Mouse (Mus musculus) adrenal gland, postnatal 14 days (tissue): Measurements from ENCODE around the gene Stk25. TPM values are rescaled to one million over a fixed set of nuclear protein-coding genes. Genes with fewer than 3 reads are reported as not detected.

Experiments used
- DNase-seq: peaks from one replicate; pipeline ENCODE4 v3.0.0; 2021; ENCODE audit warnings: mixed read lengths
- total RNA-seq: library from RNA; stranded (reverse); gene quantifications from 2 replicates; pipeline ENCODE4 v1.2.3, GENCODE M21; 2021

Gene Stk25
- total RNA-seq, 1 experiment from 2014 or later, result 101 TPM

DNA sequence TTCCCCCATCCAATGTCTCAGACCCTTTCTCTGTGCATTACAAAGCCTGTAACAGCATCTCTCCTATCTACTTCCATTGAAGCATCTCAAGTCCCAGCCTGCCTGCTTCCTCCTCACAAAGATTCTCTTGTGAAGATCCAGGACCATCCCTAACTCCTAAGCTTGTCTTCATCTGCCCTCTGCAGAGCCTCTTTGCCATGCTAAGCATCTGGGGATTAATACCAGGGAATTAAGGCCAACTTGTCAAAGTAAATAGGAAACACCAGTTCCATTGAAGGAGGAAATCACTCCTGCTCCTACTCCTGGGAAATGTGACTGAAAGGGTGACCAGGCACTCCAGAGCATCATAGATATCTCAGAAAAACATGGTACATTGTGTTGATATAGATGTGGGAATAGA, 11.5 kb upstream of the Stk25 start:
- DNase-seq, result no peak

DNA sequence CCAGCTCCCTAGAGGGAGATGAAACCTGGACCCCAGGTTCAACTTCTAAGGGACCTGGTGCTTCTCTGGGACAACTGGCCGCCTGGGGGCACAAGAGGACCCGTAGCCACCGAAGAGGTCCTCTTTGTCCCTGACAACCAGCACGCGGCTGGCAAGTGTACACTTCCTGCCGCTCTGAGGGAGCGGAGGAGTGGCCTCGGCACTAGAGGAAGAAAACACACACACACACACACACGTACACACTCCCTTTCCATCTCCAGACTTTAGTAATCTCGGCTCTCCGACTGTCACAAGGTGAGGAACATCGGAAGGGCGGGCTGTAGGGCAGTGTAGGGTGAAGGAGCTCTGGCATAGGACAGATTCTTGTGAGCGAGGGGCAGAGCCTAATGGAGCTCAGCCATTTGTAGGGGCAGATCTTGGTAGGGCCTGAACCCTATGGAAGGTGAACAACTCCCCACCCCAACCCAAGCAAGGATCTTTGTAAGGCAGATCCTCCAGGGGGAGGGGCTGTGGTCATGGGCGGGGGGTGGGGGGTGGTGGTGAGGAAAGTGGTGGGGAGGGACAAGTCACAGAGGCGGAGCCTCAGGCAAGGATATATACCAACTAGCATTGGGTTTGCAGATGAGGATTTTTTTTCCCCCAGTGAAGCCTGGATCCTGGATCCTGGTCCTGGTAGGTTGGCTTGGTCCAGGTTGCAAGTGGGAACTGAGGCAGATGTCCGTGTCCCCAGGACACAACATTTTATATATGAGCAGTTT, 10.5 kb upstream of the Stk25 start:
- DNase-seq, result peak; percentile 91

DNA sequence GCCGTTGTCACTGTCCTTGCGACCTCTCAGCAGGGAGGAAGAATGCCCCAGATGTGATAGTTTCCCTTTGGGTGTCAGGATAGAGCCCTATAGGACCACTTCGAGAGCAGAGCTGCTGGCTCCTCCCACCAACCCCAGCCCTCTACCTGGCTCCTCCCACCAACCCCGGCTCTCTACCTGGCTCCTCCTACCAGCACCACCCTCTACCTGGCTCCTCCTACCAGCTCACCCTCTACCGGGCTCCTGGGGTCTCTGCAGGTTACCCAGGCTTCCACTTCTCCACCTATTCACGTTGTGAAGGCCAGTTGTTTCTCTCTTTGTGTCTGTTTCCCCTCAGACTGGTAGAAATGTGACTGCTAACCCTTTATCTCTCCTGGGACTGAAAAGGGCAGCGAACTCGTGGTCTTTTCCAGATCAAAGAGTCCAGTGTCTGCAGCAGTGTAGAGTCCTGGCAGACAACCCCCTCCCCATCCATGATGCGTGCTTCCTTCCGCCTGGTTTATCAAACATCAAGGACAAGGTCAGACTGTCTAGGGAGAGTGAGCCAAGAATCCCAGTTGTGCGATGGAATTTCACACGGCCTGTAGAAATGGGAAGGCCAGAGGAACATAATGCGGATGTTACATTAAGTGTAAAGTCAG, 9.4 kb upstream of the Stk25 start:
- DNase-seq, result peak; percentile 77

DNA sequence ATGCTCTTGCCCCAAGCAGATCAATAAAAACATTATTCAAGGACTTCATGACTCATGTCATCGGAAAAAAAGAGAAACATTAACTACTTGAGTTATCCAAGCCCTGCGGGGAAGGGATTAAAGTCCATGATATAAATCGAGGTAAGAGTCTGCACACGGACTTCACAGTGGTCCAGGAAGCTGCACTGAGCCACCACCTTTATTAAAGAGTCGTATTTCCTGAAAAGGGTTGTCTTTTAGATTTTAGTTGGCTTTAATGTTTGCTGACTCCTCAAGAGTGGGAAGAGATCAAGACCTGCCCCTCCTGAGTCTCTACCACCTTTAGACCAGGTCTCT, 1.5 kb downstream of the Stk25 start:
- DNase-seq, result no peak

DNA sequence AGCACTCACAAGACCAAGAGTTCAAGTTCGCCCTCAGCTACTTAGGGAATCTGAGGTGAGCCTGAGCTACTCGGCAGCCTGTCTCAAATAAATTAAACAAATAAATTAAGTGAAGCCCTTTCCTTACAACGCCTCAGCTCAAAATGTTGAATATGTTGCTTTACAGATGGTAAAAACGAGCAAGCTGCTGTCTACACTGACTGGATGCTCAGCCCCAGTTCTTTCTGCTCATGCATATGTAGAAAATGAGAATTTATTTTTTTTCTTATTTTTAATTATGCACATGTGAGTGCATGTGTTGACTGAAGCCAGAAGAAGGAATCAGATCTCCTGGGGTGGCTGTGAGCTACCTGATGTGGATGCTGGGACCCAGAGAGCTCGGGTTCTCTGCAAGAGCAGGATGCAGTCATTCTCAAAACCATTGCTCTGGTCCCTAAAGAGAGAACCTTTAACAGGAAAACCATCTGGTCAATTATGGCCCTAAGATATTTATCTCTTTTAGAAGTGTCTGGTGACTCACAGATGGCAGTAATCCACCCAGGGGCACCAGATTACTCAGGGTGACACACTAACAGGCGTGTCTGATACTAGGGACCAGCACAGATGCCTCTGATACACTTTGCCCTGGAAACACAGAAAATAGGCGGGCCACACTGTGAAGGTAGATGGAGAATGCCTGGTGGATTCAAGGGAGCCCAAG, 2.0 kb downstream of the Stk25 start:
- no peak for DNase-seq

DNA sequence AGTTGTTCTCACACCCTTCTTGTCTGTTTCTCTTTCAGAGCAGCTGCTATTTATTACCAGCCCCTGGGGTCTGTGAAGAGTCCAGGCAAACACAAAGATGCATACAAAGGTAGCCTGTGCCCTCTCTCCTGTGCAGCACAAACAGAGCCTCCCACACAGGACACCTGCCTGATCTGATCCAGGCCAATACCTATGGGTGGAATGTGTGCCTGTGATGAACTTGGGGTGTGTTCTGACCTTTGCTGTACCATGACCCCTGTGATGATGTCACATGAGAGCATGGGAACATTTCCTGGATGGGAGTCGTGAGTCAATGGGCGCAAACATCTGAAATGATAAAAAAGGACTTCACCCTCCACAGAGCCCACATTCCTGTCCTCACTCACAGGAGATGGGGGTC, 3.7 kb downstream of the Stk25 start:
- no peak for DNase-seq

DNA sequence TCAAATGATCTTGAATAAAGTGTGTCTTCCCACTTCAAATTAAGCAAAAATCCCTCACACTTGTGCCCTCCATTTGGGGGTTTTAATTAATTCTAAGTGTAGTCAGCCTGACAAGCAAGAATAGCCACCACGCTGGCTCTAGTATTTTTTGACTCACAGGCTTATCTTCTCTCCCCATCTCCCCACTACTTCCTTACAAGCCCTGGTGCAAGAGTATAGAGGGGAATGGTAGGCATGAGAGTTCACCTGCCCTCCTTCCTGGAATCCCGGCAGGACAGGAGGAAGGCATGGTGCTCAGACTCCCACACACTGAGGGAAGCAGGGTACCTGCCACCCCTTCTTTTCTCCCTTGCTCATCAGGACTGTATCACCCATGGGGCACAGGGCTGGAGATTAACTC, 4.2 kb downstream of the Stk25 start:
- DNase-seq, result no peak

DNA sequence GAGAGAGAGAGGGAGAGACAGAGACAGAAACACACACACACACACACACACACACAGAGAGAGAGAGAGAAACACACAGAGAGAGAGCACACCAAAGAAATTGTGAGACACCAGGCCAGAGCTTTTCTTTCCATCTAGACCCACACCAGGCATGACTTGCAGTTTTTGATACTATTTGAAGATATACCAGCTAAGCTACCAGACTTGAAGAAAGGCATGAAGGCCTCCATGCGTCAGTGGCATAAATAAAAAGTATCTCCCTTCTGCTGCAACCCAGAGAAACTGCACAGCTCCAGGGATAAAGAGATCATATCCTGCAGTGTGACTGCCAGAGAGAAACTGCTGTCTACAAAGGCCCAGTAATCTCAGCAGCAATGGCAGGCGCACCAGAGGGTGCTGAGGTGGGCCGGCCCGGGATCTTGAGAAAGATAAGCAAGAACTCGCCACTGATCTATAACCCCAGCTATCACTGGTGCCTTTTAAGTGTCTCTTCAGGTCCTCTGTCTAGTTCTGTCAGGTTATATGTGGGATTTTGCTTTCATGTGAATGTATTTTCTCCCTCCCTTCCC, 8.8 kb downstream of the Stk25 start:
- DNase-seq, result no peak

DNA sequence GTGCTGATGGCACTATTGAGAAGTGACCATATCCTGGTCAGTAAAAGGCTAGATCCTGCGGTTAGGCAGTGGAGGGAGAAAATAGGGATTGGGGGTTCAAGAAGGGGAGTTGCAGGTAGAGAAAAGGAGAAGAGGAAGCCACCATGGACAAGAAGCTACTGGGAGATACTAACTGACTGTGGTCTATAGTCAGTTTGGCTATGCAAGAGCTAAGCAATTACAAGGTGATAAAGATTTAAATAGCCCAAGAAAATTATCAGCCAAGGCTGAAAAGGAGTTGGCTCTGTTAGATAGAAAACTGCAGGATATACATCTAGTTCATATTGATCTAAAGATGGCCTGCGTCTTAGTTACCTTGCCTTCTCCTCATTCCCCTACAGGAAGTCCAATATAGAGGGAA, 15.8 kb downstream of the Stk25 start:
- DNase-seq, result no peak

DNA sequence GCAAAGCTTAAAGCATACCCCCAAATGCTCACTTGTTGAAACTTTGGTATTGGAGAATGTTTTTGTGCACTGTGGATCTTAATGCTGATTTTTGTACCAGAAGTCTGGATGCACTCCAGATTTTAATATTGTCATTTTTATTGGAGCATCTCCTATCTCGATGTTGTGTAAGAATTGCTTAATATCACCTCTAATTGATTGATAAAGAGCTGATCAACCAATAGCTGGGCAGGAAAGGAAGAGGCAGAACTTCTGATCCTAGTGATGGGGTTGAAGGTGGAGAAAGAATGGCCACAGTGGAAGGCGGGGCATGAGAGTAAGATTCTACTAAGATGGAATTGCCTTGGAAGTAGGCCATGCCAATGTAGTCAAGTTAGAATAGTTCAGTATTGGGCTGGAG, 16.5 kb downstream of the Stk25 start:
- DNase-seq, result no peak

DNA sequence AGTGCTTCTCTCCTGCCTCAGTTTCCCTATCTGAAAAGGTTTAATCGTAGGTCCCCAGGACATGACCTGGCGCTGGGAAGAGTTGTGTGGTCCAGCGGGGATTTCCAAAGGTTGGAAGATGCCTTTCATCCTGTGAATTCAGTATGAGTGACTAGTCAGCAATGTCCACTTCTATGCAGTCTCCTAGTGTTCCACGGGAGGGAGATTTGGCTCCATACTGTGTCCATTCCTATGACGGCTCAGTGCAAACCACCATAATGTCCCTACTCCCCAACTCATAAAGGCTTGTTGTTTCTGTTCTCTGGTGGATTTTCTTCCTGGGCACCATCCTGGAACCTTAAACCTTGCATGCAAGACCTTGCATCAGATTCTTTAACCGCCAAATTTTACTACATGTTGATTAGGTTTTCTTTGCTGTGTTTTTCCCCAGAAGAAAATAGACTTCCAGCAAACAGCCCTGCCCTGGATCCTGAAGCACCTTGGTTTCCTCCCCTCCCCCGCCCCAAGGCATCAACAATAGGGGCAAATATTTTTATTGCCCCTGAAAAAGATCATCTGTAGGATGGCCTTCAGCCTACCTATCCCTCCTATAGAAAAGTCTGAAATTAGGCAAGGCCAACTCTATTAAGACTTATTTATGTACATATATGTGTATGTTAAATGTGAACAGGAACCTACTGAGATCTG, 22.1 kb downstream of the Stk25 start:
- peak; percentile 46 for DNase-seq

DNA sequence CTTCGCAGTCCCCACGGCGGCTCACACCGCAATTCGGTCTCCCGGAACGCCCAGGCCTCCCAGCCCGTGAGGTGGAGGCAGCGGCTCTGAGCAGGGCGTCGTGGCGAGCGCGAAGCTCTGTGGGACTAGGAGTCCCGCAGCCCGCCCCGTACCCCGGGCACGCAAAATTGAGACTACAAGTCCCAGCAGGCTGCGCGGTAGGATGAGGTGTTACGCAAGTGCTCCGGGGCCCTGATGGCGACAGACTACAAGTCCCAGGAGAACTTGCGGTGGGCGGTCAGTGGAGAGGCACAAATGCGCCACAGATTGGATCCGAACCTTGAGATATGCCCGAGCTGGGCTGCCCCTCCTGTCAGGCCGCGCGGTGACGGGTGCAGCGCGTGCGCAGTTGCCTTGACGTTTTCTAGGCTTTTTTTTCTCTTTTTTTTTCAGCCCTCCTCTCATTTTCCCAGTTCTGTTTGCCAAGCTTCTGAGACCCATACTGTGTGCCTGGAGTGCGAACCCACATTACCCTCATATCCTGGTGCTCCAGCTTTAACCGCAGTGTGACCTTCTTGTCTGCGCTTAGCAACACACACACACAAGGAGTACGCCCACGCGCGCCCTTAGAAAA, 22.8 kb downstream of the Stk25 start:
- DNase-seq, result peak; percentile 99

DNA sequence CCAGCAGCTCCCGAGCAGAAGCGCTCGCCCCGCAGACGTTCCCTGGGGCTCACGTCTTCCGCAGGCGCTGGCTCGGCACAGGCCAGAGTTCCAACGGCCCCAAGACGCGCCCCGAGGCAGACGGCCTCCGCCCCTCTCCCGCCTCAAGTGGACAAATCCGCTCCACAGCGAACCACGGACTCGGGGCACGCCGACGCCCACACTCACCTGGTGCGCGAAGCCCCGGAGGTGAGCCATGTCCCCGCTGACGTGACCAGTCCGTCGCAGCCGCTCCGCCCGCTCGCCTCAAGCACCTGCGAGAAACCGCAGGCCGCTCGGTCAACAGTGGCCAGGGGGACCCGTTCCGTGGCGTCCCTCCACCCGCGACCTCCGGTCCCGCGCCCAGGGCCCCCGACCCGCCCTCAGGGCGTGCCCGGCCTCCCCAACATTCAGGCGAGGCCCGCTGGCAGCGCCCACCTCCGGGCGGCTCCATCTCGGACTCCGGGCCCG, 23.3 kb downstream of the Stk25 start:
- peak; percentile 74 for DNase-seq

DNA sequence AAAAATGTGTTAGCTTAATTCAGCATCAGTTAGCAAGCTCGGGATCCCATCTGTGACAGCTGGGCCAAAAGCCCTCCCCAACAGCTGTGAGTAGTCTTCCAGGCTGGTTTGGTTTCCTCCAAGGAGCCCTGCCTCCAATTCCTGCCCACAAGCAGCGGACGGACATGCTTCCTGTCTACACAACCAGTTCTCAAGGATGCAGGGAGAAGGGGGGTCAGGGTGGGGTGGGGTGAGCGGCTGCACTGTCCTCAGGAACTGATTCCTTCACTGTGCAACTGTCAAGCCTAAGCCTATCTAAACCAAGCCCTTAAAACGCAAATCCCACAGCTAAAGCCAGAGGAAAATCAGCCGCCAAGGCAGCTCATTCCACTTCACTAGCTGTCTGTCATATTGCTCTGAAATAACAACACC, 24.0 kb downstream of the Stk25 start:
- DNase-seq, result peak; percentile 60

DNA sequence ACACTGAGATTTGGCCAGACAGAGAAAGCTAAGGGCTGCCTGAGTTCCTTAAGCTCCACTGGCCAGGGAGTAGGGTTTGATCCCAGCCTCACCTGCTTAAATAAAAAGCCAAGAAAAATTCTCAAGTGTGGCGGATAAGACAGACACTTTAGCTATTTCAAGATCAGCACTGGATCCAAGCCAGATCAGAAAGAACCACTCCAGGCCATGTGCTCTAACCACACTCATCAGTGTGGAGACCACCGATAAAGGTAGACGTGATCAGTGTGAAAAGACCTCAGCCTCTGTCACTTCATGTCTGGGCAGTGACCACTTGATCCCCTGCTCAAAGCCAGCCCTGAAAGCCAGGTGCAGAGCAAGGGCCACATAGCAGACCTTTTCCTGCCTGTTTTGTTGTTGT, 25.7 kb downstream of the Stk25 start:
- DNase-seq, result no peak

DNA sequence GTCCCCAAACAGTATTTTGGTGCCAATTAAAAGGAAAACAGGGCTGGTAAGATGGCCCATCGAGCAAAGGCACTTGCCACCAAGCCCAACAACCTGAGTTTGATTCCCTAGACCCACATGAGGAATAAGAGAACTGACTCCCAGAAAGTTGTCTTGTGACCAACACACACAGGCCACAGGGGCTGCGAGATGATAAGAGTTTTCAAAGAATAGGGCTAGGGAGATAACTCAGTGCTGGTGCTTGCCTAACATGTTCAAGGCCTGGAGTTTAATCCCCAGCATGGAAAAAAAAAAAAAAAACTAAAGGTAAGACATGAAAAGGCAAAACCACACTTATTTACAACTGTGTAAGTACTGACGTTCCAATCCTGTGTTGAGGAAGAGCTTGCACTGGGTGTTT, 27.7 kb downstream of the Stk25 start:
- no peak for DNase-seq

DNA sequence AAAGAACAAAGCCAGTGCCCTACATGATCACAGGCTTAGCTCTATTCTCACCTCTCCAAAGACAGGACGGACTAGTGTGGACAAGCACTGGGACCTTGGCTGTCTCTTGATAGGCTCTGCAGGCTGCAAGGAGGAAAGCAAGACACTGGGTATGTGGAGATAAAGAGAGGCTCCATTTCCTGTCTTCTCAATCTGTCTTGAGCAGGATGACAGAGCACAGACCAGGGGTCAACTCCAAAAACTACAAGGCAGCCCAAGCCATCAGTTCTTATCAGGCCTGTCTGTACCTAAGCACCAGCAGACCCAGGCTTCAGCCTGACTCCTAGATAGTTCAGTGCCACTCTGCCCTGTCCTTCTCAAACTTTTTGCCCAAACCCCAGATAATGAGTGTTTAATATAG, 34.0 kb downstream of the Stk25 start:
- no peak for DNase-seq

DNA sequence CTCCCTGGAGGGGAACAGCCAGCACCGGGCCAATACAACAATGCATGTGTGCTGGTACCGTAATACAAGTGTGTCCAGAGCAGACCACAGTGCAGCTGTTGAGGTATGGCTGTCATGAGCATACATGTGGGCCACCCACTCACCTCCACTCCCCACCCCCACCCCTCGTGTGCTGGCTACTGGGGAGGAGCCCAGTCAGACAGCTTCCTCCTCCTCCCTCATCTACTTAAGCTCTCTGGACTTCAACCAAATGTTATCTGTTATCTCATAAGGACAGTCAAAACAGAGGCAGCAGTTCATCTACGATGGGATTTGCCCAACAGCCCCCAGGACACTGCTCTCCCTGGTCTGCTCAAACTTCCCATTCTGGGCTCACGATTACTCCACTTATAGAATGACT, 39.5 kb downstream of the Stk25 start:
- DNase-seq, result no peak

DNA sequence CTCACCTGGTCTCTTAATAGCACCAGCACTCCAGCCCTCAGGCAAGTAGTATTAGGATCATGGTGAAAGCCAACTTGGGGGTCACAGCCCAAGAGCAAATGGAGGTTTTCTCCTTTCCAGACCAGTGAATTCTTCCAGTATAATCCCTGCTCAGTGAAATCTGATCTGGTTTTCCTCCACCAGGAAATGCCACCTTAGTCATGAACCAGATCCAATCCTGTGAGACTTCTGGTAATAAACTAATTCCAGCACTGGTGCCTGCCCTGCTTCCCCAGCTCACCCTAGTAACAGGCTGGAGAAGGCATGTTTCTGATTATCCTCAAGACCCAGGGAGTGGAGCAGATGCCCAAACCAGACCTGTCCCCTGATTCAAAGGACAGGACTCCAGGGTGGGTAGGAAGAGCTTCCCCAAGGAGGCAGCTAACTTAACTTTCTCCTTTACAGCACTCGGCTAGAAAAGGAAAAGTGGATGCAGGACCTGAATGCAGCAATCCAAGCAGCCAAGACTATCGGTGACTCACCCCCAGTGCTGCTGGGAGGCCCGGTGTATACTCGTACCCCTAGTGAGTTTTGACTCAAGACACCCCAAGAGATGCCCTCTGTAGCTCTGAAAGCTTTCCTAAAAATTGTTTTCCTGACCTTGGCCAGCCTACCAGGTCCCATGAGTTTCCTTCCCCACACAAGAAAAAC, 40.3 kb downstream of the Stk25 start:
- no peak for DNase-seq

DNA sequence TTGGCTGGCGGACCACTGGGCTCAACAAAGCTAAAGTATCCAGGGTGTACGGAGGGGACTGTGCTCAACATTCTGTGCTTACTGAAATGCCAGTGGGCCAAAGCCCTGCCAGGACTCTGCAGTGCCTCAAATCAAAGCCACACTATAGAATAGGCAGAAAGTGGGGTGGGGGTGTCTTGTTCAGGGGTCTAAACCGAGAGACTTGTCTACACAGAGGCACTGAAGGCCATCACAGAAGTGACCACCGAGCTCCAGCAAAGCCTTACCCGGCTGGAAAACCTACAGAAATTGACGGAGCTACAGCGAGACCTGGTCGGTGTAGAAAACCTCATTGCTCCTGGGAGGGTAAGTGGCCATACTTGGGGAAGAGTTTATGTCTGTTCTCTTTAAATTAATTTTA, 48.7 kb downstream of the Stk25 start:
- no peak for DNase-seq

DNA sequence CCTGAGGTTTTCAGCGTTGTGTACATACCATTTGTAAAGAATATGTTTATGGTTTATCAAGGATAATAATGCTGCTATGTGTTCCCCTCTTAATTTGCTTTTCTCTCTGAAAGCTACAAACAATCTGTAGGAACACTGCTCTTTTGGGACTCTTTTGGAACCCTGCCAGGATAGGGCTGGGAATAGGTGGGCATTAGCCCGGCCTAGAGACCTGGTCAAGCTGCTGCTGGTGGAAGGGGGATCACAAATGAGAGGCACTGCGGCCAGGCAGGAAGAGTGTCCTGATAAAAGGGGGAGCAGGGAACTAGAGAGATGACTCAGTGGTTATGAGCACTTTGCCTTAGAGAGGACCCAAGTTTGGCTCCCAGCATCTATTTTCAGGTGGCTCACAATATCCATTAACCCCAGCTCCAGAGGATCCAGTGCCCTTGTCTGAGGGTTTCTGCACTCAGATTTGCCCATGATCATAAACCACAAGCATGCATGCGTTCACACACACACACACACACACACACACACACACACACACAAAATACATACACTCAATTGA, 49.7 kb downstream of the Stk25 start:
- no peak for DNase-seq
